Mouse (Mus musculus): ENCODE results near the gene Nsa2.

DNA sequence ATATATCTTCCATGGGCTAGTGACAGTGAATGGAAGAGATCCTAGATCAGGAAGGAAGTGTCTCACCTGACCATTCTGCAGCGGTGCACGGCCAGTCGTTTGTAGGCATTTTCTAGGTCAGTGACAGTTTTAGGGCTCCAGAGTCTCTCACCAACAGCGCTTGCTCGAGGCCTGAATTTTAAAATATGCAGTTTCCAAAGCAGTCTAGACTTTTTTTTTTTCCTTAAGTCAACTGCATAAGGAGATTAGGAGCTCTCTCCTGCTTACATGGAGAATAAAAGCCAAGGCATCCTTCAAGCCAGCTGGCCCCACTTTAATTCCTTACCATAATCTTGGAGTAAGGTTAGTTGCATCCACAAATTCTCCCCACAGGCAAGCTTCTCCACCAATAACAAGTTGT lies 39.0 kb upstream of the Nsa2 start:
- TF ChIP-seq POLR2A (IDR thresholded peaks at IDR 0.05; ENCODE audit: insufficient read depth, low read depth, low read length) (no peak), CTCF (IDR thresholded peaks at IDR 0.05; ENCODE audit: insufficient read depth, low read depth, low read length) (no peak)

Measured in olfactory bulb, adult 2 months (tissue).